Mouse (Mus musculus) embryonic fibroblast, embryonic 13.5 days (primary cell): ENCODE data around the gene Samd5. TPM values are rescaled to one million over a fixed set of nuclear protein-coding genes. Genes with fewer than 3 reads are reported as not detected.

Source experiments
- H3K27ac ChIP-seq: 2 replicates; pipeline ENCODE4 v1.5.1; 2012; ENCODE audit warnings: low read length, control low read depth, inconsistent platforms; ENCODE audit not compliant: insufficient read depth
- H3K4me1 ChIP-seq: 2 replicates; pipeline ENCODE4 v1.6.1; 2011; ENCODE audit warnings: low read length; ENCODE audit not compliant: control insufficient read depth, insufficient read depth
- H3K4me3 ChIP-seq: 2 replicates; pipeline ENCODE4 v1.5.1; 2011; ENCODE audit warnings: mild to moderate bottlenecking, control low read depth, low read length; ENCODE audit not compliant: insufficient read depth
- CTCF ChIP-seq: IDR thresholded peaks from 2 replicates; pipeline ENCODE4 v1.5.1; 2011; ENCODE audit warnings: mild to moderate bottlenecking, control low read depth, low read length, moderate library complexity, borderline replicate concordance; ENCODE audit not compliant: insufficient read depth
- POLR2A ChIP-seq: IDR thresholded peaks from 2 replicates; pipeline ENCODE4 v1.6.1; 2011; ENCODE audit warnings: low read depth, mild to moderate bottlenecking, control low read depth, low read length, moderate library complexity
- polyA plus RNA-seq: library from polyadenylated mRNA; stranded (reverse); fragments of >200 nt; gene quantifications from 2 replicates; pipeline ENCODE4 v1.2.4, GENCODE M21; 2011; ENCODE audit warnings: low read depth; ENCODE audit not compliant: missing spikeins, insufficient read length

The Samd5 gene
- polyA plus RNA-seq, 1 experiment = 24.0 TPM

- H3K4me3 ChIP-seq = no peak overlapping the region
- peaks cover 6% of the 10 kb centered on the region for H3K4me1 ChIP-seq
- TF ChIP-seq CTCF = no peak
- no peak for TF ChIP-seq POLR2A
- 0 out of 2 replicates have a peak overlapping the region, but pooled peaks have one; percentile 32 for H3K27ac ChIP-seq
Observed at GRCm38 (mm10) chr10:9640056-9640455, 35.0 kb downstream of the Samd5 start.

- Histone ChIP-seq H3K27ac (no peak overlapping the region), H3K4me3 (no peak overlapping the region), H3K4me1 (no peaks in the 10 kb centered on the region)
- TF ChIP-seq POLR2A (no peak), CTCF (no peak)
Observed at GRCm38 (mm10) chr10:9625356-9625755, 49.7 kb downstream of the Samd5 start.

- Histone ChIP-seq H3K4me3 (no peak overlapping the region), H3K4me1 (no peaks in the 10 kb centered on the region), H3K27ac (no peak overlapping the region)
- TF ChIP-seq POLR2A (no peak), CTCF (no peak)
Observed at GRCm38 (mm10) chr10:9621926-9622688, 52.9 kb downstream of the Samd5 start.

- TF ChIP-seq POLR2A = no peak
- TF ChIP-seq CTCF = no peak
- no peak overlapping the region for H3K4me3 ChIP-seq
- H3K27ac ChIP-seq = no peak overlapping the region
- H3K4me1 ChIP-seq = no peaks in the 10 kb centered on the region
Observed at GRCm38 (mm10) chr10:9621055-9621454, 54.0 kb downstream of the Samd5 start.

GRCm38 (mm10) chr10:9615009-9615408, 60.0 kb downstream of the Samd5 start:
- TF ChIP-seq POLR2A (no peak), CTCF (no peak)
- Histone ChIP-seq H3K4me3 (no peak overlapping the region), H3K4me1 (no peaks in the 10 kb centered on the region), H3K27ac (no peak overlapping the region)

GRCm38 (mm10) chr10:9608854-9609253, 66.2 kb downstream of the Samd5 start:
- Histone ChIP-seq H3K27ac (no peak overlapping the region), H3K4me3 (no peak overlapping the region), H3K4me1 (no peaks in the 10 kb centered on the region; the same call in 1 of the 2 replicates)
- no peak for TF ChIP-seq POLR2A
- no peak for TF ChIP-seq CTCF

GRCm38 (mm10) chr10:9607155-9607554, 67.9 kb downstream of the Samd5 start:
- H3K4me1 ChIP-seq = peaks cover 3% of the 10 kb centered on the region
- TF ChIP-seq POLR2A = no peak
- no peak overlapping the region for H3K27ac ChIP-seq
- no peak overlapping the region for H3K4me3 ChIP-seq

GRCm38 (mm10) chr10:9605635-9606034, 69.4 kb downstream of the Samd5 start:
- Histone ChIP-seq H3K27ac (no peak overlapping the region), H3K4me1 (peaks cover 5% of the 10 kb centered on the region), H3K4me3 (no peak overlapping the region)
- TF ChIP-seq POLR2A (no peak), CTCF (no peak)

GRCm38 (mm10) chr10:9603290-9603689, 71.7 kb downstream of the Samd5 start:
- Histone ChIP-seq H3K27ac (no peak overlapping the region), H3K4me3 (no peak overlapping the region), H3K4me1 (peaks cover 5% of the 10 kb centered on the region)
- no peak for TF ChIP-seq CTCF
- TF ChIP-seq POLR2A = no peak

DNA sequence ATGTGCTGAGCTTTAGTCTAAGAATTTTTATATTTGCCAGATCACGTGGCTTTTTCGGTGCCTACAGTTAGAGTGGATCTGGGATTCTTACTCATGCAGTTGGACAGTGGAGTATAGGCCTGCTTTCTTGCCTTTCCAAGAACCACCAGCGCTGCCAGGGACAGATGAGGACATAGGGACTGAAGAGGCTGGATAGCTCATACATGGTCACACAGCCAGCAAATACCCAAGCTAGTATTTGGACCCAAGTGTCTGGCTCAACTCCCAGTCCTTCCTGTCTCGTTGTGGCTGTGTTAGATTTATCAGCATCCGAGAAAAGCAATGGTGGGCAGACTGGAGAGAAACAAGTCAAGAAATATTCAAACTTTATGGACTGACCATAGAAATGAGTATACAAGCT, 72.2 kb downstream of the Samd5 start:
- TF ChIP-seq CTCF = no peak
- TF ChIP-seq POLR2A = no peak
- Histone ChIP-seq H3K4me1 (peaks cover 5% of the 10 kb centered on the region), H3K27ac (no peak overlapping the region), H3K4me3 (no peak overlapping the region)

GRCm38 (mm10) chr10:9602389-9602788, 72.6 kb downstream of the Samd5 start:
- Histone ChIP-seq H3K4me1 (peaks cover 5% of the 10 kb centered on the region), H3K27ac (no peak overlapping the region), H3K4me3 (no peak overlapping the region)
- TF ChIP-seq POLR2A = no peak
- no peak for TF ChIP-seq CTCF

DNA sequence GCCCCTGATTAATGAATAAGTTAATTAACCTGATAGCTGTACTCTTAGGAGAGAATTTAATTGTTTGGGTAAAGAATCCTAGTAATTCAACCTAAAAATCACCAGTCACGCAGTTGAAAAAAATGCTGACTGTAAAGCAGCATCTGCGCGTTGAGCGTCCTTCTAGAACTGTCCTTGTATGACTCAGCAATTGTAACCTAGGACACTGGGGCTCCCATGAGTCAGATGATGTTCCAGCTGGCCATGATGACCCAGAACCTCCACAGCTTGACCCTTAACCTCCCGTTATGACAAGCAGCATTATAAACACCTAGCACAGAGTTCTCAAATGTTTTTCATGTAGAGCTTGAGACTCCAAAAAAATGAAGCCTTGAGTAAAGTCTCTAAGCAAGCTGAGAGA, 78.8 kb downstream of the Samd5 start:
- Histone ChIP-seq H3K27ac (no peak overlapping the region), H3K4me3 (no peak overlapping the region), H3K4me1 (no peaks in the 10 kb centered on the region)
- no peak for TF ChIP-seq CTCF
- TF ChIP-seq POLR2A = no peak
